Mouse (Mus musculus) lung, adult 10 weeks (tissue): Measurements from ENCODE around the gene Rpe65. TPM values are rescaled to one million over a fixed set of nuclear protein-coding genes. Genes with fewer than 3 reads are reported as not detected.

Source experiments
- polyA plus RNA-seq: library from polyadenylated mRNA; stranded (reverse); fragments of 350-450 nt; fragmentation: Illumina TruSeq; extraction: RNeasy Lipid Tissue Mini Kit (QIAGEN cat#74804); gene quantifications from one replicate; pipeline ENCODE4 v1.2.3, GENCODE M21; 2014; ENCODE audit warnings: low read depth, low replicate concordance; ENCODE audit not compliant: insufficient read depth

The Rpe65 gene
- not detected for polyA plus RNA-seq

DNA sequence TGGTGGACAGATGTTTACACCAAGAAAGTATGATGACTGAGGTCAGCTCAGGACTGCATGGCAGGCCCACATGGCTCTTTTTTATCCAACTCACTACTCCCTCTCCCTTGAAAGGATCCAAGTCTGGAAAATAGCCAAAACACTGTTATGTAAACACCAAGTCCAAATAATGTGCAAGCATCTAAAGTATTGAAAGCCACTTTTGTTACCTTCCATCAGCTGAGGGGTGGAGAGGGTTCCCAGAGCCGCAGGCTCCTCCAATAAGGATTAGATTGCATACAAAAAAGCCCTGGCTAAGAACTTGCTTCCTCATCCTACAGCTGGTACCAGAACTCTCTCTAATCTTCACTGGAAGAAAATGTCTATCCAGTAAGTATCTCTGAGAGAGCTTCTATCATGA is at the start of gene Rpe65:
Gene Rpe65, plus strand, starts transcription at position 301 of the 400 bp plus-strand sequence.

Other genes starting within 250 kb of the Rpe65 start
- gene Depdc1a, start 103.7 kb upstream of the Rpe65 start, polyA plus RNA-seq = 0.08 TPM
- gene Wls, start 240.5 kb downstream of the Rpe65 start, polyA plus RNA-seq = 78.3 TPM